Mouse (Mus musculus) duodenum, adult 2 months (tissue): ENCODE results near the gene Prpf38b. TPM values are rescaled to one million over a fixed set of nuclear protein-coding genes. Genes with fewer than 3 reads are reported as not detected.

Experiments
- polyA plus RNA-seq: library from polyadenylated mRNA; depleted of rRNA; stranded (reverse); fragments of >200 nt; gene quantifications from 2 replicates; pipeline ENCODE4 v1.2.3, GENCODE M21; 2012; ENCODE audit warnings: low replicate concordance; rRNA removed

Gene Prpf38b
- 52.0 and 58.2 TPM in 2 replicates for polyA plus RNA-seq

DNA sequence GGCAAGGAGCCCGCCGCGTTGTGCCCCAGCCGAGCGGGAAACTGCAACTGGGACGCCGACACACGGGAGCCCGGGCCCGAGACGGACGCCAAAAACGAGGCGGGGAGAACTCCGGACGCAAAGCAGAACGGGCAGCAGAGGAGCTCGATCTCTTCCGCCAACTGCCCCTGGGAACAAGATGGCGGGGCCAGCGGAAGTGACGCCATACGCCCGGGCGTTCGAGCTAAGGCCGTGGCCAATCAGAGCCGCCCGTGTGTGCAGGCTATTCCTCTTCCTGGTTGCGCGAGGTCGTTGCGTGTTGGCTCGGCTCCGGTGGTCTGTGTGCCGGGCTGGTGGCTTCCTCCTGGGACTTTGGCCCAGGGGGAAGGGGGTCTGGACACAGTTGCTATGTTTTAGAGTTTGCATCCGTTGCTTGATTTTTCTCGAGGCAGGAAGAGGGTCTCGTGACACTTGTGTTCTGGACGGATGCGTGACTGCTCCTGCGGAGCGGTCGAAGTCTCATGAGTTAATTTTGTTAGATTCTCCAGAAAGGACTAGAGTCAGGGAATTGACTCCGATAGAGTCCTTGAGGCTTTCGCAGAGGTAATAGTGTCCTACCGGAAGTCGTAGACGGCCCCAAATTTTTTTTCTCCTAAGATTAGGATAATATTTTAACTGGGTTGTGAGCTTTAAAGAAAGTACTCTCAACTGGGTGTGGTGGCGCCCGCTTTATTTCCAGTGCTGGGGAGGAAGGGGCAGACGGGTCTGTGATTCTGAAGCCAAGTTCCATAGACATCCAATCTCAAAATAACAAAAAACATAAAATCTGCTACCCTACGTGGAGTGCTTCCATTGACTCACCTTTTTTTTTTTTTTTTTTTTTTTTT, at the start of gene Prpf38b:
Gene Prpf38b (minus strand): TSS at position 180 of the 866 bp plus-strand sequence.

DNA sequence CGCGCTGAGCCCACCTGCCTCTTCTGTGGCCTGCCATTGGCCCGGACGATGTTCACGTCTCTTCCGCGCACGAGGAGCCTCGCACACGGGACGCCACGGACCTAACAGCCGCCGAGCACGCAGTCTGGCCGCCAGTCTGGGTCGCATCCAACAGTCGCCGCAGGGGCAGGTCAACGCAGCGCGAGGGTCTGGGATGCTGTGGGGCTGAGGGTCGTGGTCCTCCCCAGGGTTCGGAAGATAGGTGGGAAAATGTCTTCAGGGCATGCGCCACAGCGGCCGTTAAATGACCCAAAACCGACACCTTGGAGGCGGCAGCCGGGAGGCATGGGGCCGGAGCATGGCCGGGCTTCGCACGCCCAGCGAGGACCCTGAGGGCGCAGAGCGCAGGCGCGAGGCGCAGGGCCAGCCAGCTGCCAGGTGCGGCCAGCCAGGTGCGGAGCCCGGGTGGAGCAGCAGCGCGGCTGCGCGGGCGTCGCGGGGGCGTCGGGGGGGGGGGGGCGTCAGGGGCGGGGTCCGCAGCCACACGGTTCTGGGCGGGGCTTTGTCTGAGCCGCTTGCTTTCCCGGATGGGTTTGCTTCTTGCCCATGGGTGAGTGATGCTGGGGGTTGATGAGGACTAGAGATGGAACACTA, 28.6 kb upstream of the Prpf38b start, which contains the start of gene Gm9857:
Gene Gm9857 (minus strand): TSS at position 445 of the 633 bp plus-strand sequence.

DNA sequence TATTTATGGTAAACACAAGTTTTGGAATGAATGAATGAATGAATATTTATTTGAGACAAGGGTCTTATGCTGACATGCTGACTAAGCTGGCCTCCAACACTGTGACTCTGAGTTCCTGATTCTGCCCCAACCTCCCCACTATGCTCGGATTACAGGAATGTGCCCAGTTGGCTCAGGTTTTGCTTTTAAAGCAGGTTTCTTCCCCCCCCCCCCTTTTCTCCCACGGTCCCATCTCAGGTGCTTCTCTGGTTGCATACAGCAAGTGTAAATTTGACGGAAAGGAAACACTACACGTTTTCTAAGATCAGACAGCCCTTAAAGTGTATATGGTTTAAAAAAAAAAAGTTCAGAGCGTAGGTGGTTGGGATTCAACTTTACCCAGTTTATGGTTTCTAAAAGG, 28.0 kb upstream of the Prpf38b start, which contains the start of gene Henmt1:
Gene Henmt1 (plus strand): TSS at position 301 of the 400 bp plus-strand sequence.

DNA sequence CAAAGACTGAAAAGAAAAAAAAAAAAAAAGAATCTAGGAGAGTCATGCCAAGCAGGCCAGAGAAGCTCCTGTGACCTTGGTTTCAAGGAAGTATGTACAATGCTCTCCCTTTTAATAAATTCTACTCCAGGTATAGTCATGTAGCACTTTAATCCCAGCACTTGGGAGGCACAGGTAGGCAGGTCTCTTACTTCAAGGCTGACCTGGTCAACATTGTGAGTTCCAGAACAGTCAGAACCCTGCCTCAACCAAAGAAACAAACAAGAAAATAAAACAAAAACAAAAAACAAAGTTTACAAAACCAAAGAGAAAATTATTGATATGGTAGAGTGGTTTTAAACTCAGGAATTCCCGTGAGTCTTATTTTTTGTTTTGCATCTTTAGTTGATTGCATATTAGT, 21.6 kb downstream of the Prpf38b start, which contains the start of gene Fndc7:
Gene Fndc7 (minus strand): TSS at position 101 of the 400 bp plus-strand sequence.

Other genes starting within 250 kb of the Prpf38b start
- gene Gpsm2, start 189.4 kb downstream of the Prpf38b start, polyA plus RNA-seq = 8.5 and 12.4 TPM in 2 replicates
- not detected in 2 replicates for gene Aknad1, start 172.1 kb downstream of the Prpf38b start, polyA plus RNA-seq
- 0.99 and 1.8 TPM in 2 replicates for gene Stxbp3, start 71.2 kb downstream of the Prpf38b start, polyA plus RNA-seq
- 0.05 and 0.08 TPM in 2 replicates for gene Fndc7, start 21.7 kb downstream of the Prpf38b start, polyA plus RNA-seq
- not detected in 2 replicates for gene Henmt1, start 28.1 kb upstream of the Prpf38b start, polyA plus RNA-seq
- gene Gm9857, start 28.7 kb upstream of the Prpf38b start, polyA plus RNA-seq = 0.46 TPM in 1 of 2 replicates, not detected in the other
- gene Fam102b, start 115.9 kb upstream of the Prpf38b start, polyA plus RNA-seq = 0.64 and 0.79 TPM in 2 replicates
- gene Slc25a54, start 168.7 kb upstream of the Prpf38b start, polyA plus RNA-seq = not detected in 2 replicates
- 19.0 and 37.0 TPM in 2 replicates for gene Slc25a24, start 211.4 kb upstream of the Prpf38b start, polyA plus RNA-seq